Mouse (Mus musculus): ENCODE measurements around the gene Wsb2.

DNA sequence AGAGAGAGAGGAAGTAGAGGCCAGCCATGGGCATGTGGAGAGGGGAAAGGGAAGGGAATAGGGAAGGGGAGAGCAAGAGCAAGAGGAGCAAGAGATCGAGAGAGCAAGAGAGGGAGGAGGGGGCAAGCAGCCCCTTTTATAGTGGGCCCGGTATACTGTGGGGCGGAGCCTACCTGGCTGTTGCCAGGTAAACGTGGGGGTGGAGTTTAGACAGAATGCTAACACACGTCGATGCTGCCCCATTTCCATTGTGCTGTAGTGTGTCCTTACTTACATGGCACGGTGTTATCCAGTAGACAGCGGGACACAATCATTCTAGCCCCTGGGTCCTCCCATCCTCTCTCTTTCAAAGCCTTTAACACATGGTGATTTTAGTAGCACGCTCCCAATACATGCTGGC, 42.2 kb downstream of the Wsb2 start:
- TF ChIP-seq EP300 (IDR thresholded peaks at IDR 0.05) = no peak
- TF ChIP-seq CTCF (IDR thresholded peaks at IDR 0.05) = no peak
